Mouse (Mus musculus): ENCODE data around the gene 4933434E20Rik. TPM values are rescaled to one million over a fixed set of nuclear protein-coding genes. Genes with fewer than 3 reads are reported as not detected.

4933434E20Rik gene
- polyA plus RNA-seq, 1 experiment from 2014 or later = 201 TPM

DNA sequence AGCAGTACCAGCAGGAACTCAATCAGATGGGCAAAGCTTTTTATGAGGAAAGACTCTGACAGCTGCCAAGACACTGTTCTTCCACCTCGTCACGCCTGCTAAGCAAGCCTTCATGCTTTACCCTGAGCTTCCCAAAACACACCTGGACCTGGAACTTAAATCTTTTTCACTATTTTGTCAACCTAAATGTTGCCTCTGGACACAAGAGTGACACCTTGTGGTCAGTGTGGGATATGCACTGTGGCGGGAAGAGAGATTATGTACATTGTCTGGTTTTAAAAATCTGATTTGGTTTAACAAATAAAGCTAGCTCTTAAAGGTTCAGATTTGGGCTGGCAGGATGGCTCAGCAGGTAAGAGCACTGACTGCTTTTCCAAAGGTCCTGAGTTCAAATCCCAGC lies 14.1 kb downstream of the 4933434E20Rik start:
- H3K4me3 ChIP-seq = no peak overlapping the region
- ATAC-seq (ENCODE audit: low FRiP score, low read depth) = no peak
- 61% methylated on average over 3 of the region's 3 CpGs for WGBS
- H3K4me2 ChIP-seq (replicated peaks) = no peak overlapping the region
- no peak overlapping the region for H3K9ac ChIP-seq
- H3K36me3 ChIP-seq = peaks cover 35% of the 10 kb centered on the region
- H3K9me3 ChIP-seq = no peaks in the 10 kb centered on the region
- no peak overlapping the region for H3K27ac ChIP-seq
- no peaks in the 10 kb centered on the region for H3K4me1 ChIP-seq
- H3K27me3 ChIP-seq (replicated peaks) = no peaks in the 10 kb centered on the region

GRCm38 (mm10) chr3:90067851-90068250 lies 16.4 kb downstream of the 4933434E20Rik start:
- no peak overlapping the region for H3K4me3 ChIP-seq
- H3K9ac ChIP-seq = no peak overlapping the region
- no peaks in the 10 kb centered on the region for H3K9me3 ChIP-seq
- H3K4me1 ChIP-seq = no peaks in the 10 kb centered on the region
- peaks cover 14% of the 10 kb centered on the region for H3K36me3 ChIP-seq
- H3K27me3 ChIP-seq (replicated peaks) = no peaks in the 10 kb centered on the region
- no peak overlapping the region for H3K27ac ChIP-seq
- no peak overlapping the region for H3K4me2 ChIP-seq (replicated peaks)
- no peak for ATAC-seq (ENCODE audit: low FRiP score, low read depth)
- 86% methylated on average over 4 of the region's 4 CpGs for WGBS

DNA sequence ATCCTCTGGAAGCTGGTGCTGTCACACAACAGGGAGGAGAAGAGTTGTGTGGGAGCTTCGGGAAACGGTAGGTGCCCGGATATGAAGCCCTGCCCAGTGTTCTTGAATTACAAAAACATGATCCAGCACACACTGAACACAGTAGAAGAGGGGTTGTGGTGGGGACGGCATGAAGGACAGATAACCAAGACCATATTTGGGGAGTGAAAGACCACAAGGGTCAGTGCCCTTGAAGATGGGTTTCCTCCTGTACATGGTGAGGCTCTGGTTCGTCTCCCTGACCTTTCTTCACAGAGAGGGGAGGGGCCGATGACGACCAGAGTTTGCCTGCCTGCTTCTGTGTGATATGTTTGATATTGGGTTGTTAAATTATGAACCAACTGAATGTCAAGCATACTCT lies 18.3 kb downstream of the 4933434E20Rik start:
- H3K27me3 ChIP-seq (replicated peaks) = no peaks in the 10 kb centered on the region
- no peak overlapping the region for H3K4me2 ChIP-seq (replicated peaks)
- no peak overlapping the region for H3K4me3 ChIP-seq
- peaks cover 4% of the 10 kb centered on the region for H3K36me3 ChIP-seq
- no peak overlapping the region for H3K27ac ChIP-seq
- WGBS = 77% methylated on average over 7 of the region's 7 CpGs
- no peaks in the 10 kb centered on the region for H3K4me1 ChIP-seq
- no peak for ATAC-seq (ENCODE audit: low FRiP score, low read depth)
- H3K9me3 ChIP-seq = no peaks in the 10 kb centered on the region
- H3K9ac ChIP-seq = no peak overlapping the region

DNA sequence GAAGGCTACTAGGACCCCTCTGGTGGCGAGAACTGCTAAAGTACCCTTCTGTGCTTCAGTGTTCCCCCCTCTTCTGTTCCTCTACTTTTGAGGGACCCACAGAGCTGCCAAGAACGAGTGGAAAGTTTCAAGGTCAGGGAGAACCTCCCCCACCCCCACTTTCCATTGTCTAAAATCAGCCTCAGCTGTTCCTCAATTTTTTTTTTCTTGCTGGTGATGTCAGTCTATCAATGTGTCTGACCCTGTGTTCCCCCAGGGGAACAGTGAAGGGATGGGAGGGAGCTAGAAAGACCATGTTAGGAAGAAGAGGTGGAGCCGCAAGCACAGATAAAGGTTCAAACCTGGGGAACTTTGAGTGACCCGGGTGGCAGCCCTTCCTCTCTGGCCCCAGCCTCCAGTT lies 20.9 kb downstream of the 4933434E20Rik start, which contains the start of gene Tpm3:
Gene Tpm3, plus strand, starts transcription at position 356 of the 400 bp plus-strand sequence.
- Histone ChIP-seq H3K4me2 (replicated peaks) (no peak within 1 kb of the TSS), H3K9ac (no peak within 1 kb of the TSS), H3K4me1 (no peaks in the 10 kb centered on the region), H3K27ac (no peak within 1 kb of the TSS), H3K36me3 (no peaks in the 10 kb centered on the region), H3K4me3 (no peak within 1 kb of the TSS), H3K9me3 (no peaks in the 10 kb centered on the region), H3K27me3 (replicated peaks) (no peaks in the 10 kb centered on the region)
- WGBS = 67% methylated on average over 4 of the region's 4 CpGs
- ATAC-seq (ENCODE audit: low FRiP score, low read depth) = no peak

- no peaks in the 10 kb centered on the region for H3K36me3 ChIP-seq
- H3K27me3 ChIP-seq (replicated peaks) = no peaks in the 10 kb centered on the region
- WGBS = 10% methylated on average over 5 of the region's 5 CpGs
- no peaks in the 10 kb centered on the region for H3K9me3 ChIP-seq
- H3K4me3 ChIP-seq = no peak overlapping the region
- H3K4me1 ChIP-seq = peaks cover 16% of the 10 kb centered on the region
- no peak overlapping the region for H3K27ac ChIP-seq
- H3K9ac ChIP-seq = no peak overlapping the region
- ATAC-seq (ENCODE audit: low FRiP score, low read depth) = no peak
- no peak overlapping the region for H3K4me2 ChIP-seq (replicated peaks)
These were observed 25.7 kb downstream of the 4933434E20Rik start for GRCm38 (mm10) chr3:90076921-90077716.

DNA sequence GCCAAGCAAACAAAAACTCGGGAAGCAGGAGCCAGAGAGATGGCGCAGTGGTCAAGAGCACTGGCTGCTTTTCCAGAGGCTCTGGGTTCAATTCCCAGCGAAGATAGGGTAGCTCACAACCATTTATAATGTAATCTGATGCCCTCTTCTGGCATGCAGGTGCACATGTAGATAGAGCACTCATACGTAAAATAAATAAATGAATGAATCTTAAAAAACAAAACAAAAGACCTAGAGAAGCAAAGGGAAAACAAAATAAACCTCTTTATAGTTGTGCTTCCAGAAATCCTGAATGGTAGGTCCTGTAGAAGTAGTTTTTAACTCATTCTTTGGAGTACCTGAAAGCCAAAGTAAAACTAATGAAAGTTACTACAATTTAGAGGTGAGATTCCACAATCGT lies 26.8 kb downstream of the 4933434E20Rik start:
- Histone ChIP-seq H3K9me3 (no peaks in the 10 kb centered on the region), H3K9ac (no peak overlapping the region), H3K4me2 (replicated peaks) (no peak overlapping the region), H3K36me3 (no peaks in the 10 kb centered on the region), H3K4me1 (peaks cover 21% of the 10 kb centered on the region), H3K27ac (no peak overlapping the region), H3K4me3 (no peak overlapping the region), H3K27me3 (replicated peaks) (no peaks in the 10 kb centered on the region)
- WGBS = 60% methylated on average over 5 of the region's 5 CpGs
- no peak for ATAC-seq (ENCODE audit: low FRiP score, low read depth)

GRCm38 (mm10) chr3:90079133-90079762 lies 27.8 kb downstream of the 4933434E20Rik start:
- peaks cover 31% of the 10 kb centered on the region for H3K4me1 ChIP-seq
- under 1% methylated on average over 33 of the region's 33 CpGs for WGBS
- H3K4me2 ChIP-seq (replicated peaks) = peak overlapping the region; percentile 89

GRCm38 (mm10) chr3:90079763-90080497 lies 28.5 kb downstream of the 4933434E20Rik start:
- Histone ChIP-seq H3K36me3 (no peaks in the 10 kb centered on the region), H3K4me3 (peak overlapping the region; percentile 81), H3K27ac (peak overlapping the region; percentile 79), H3K9ac (peak overlapping the region; percentile 83), H3K27me3 (replicated peaks) (no peaks in the 10 kb centered on the region), H3K4me2 (replicated peaks) (peak overlapping the region; percentile 89), H3K9me3 (no peaks in the 10 kb centered on the region), H3K4me1 (peaks cover 31% of the 10 kb centered on the region)
- WGBS = under 1% methylated on average over 53 of the region's 53 CpGs
- peak; percentile 70 for ATAC-seq (ENCODE audit: low FRiP score, low read depth)

More at GRCm38 (mm10) chr3:90079133-90079762, 27.8 kb downstream of the 4933434E20Rik start:
- Histone ChIP-seq H3K27ac (peak overlapping the region; percentile 79), H3K4me3 (peak overlapping the region; percentile 81), H3K27me3 (replicated peaks) (no peaks in the 10 kb centered on the region), H3K9ac (peak overlapping the region; percentile 83), H3K36me3 (no peaks in the 10 kb centered on the region), H3K9me3 (no peaks in the 10 kb centered on the region)
- peak; percentile 96 for ATAC-seq (ENCODE audit: low FRiP score, low read depth)

GRCm38 (mm10) chr3:90080498-90080863 lies 29.0 kb downstream of the 4933434E20Rik start:
- no peaks in the 10 kb centered on the region for H3K9me3 ChIP-seq
- no peaks in the 10 kb centered on the region for H3K36me3 ChIP-seq
- H3K4me2 ChIP-seq (replicated peaks) = peak overlapping the region; percentile 89
- peak overlapping the region; percentile 83 for H3K9ac ChIP-seq
- H3K4me1 ChIP-seq = peaks cover 31% of the 10 kb centered on the region
- no peak for ATAC-seq (ENCODE audit: low FRiP score, low read depth)
- 2% methylated on average over 6 of the region's 6 CpGs for WGBS
- no peaks in the 10 kb centered on the region for H3K27me3 ChIP-seq (replicated peaks)
- H3K27ac ChIP-seq = peak overlapping the region; percentile 79
- peak overlapping the region; percentile 81 for H3K4me3 ChIP-seq

DNA sequence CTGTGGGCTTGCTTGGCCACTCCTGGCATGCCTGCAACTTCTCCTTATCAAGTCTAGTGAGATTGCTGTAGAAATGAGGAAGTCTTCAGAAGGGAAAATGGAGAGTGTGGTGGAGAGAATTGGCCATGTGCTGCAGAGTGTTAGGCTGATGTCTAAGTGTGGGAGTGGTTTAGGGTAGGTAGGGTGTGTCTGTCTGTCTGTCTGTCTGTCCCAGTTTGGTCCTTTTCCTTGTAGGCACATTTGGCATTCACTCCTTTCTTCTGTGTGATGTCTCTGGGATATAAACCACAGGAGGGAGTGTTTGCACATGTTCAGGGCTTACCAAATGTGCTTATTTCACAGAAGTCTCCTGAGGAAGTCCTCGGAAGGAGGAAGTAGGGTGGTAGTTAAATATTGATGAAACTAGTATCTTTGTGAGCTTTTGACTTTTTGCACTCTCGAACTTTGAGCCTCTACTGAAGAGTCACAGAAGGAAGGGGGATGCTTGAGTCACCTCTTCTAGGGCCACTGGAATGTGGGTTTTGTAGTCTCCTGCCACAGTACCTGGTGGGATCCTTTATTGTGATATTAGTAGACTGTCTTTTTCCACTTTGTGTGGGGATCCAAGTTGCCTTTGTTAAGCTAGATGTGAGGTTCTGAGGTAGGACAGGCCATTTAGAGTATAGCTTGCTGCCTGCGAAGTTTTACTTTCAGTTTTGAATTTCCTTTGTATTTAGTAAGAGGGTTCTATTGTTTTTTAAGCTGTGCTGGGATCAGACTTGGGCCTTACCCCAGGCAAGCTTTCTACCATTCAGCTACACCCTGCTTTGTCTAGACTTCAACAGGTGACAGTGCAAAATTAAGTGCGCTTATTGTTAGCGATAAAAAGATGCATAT lies 30.2 kb downstream of the 4933434E20Rik start:
- Histone ChIP-seq H3K36me3 (peaks cover 4% of the 10 kb centered on the region; the same call in 1 of the 2 replicates), H3K4me2 (replicated peaks) (peak overlapping the region; percentile 89), H3K27me3 (replicated peaks) (no peaks in the 10 kb centered on the region), H3K27ac (no peak overlapping the region), H3K9ac (peak overlapping the region; percentile 10; the same call in 1 of the 2 replicates), H3K4me1 (peaks cover 31% of the 10 kb centered on the region), H3K9me3 (no peaks in the 10 kb centered on the region), H3K4me3 (no peak overlapping the region; the same call in 1 of the 2 replicates)
- ATAC-seq (ENCODE audit: low FRiP score, low read depth) = no peak
- WGBS = 81% methylated on average over 5 of the region's 5 CpGs

DNA sequence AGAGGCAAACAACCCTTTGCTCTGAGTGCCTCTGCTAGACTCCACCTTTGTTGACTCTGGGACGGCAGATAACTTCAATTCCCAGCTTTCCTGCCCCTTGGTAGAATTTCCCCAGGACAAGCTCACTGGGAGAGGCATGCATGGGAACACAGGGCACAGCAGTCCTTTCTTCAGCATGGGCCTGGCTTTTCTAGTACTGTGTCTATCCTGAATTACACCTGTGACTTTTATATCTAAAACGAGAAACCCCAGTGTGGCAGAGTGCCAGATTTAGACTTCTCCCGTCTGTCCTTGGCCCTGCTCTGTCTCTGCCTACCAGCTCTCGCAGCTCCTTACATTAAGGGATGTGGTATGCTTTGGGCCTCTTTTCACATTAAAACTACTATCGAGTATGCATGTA lies 31.6 kb downstream of the 4933434E20Rik start:
- Histone ChIP-seq H3K9me3 (no peaks in the 10 kb centered on the region), H3K27ac (no peak overlapping the region; the same call in 1 of the 2 replicates), H3K4me1 (peaks cover 31% of the 10 kb centered on the region), H3K4me2 (replicated peaks) (peak overlapping the region; percentile 31), H3K4me3 (no peak overlapping the region), H3K36me3 (peaks cover 16% of the 10 kb centered on the region), H3K9ac (peak overlapping the region; percentile 42; the same call in 1 of the 2 replicates), H3K27me3 (replicated peaks) (no peaks in the 10 kb centered on the region)
- WGBS = 73% methylated on average over 5 of the region's 5 CpGs
- ATAC-seq (ENCODE audit: low FRiP score, low read depth) = no peak
